Mouse (Mus musculus) lung, postnatal 10 days (tissue): ENCODE results near the gene Sntg2.

Source experiments
- DNase-seq: peaks from one replicate; pipeline ENCODE4 v3.0.0; 2021

Gene Sntg2

GRCm38 (mm10) chr12:30200621-30201020, 172.6 kb downstream of the Sntg2 start:
- no peak for DNase-seq

DNA sequence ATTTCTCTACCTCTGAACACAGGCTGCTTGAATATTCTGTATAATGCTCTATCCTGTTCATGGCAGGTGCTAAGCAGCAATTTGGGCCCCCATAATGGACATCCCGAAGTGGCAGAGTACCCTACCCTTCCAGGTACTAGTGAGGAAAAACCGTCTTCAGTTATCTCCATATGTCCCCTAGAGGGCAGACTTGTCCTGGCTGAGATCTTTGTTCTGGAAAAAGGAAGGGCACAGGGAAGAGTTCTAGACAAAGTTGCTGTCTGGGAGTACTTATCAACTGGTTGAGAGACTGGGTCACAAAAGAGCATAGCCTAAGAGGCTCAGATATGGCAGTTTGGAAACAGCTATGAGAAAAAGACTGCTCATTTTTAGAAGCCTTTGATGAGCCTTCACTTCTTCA, 173.4 kb downstream of the Sntg2 start:
- peak; percentile 65 for DNase-seq

DNA sequence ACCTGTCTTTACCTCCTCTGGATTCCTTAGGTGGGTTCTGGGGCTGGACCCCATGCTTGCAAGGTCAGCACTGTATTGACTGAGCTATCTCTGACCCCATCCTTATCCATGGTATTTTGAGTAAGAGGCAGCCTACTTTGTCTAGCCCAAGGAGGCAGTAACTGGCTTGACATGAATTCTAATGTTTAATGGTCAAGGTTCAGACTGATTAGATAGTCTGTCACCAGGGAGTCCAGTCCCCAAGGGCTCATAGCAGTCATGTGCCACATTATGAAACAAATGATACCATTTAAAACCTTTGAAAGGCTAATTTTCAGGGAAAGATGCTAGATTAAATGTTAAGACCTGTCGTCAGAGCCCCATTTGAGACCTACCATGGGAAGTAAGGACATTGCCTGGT, 174.9 kb downstream of the Sntg2 start:
- DNase-seq = no peak

DNA sequence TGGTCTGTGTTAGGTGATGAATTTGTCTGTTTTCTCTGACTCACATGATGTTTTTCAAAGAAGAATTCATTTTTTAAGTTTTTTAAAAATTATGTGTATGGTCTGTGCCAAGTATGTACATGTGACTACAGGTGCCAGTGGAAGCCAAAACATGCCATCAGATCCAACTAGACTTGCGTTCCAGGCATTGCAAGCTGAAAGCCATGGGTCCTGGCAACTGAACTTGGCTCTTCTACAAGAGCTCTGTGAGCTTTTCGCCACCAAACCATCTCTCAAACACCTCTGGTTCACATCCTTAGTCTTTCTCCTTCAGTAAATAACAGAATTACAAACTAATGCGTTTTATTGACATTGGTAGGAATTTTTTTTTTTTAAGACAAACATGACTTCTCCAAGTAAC, 191.5 kb downstream of the Sntg2 start:
- DNase-seq = no peak

DNA sequence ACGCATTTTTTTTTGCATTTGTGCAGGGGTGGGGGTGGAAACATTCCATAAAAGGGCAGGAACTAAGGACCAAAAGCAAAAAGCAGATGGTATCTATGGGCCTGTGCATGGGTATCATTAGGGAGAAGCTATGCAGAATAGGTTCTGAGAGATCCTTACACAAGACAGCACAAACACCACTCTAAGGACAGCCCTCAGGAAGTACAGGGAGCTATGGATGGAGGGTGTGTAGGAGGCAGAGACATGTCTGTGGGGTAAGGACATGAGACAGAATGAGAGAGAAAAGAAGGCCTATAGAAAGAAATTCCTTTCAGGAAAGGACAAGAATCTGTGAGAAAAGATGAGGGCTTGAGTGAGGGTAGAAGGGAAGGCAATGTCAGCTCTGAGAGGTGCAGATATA, 193.6 kb downstream of the Sntg2 start:
- no peak for DNase-seq

GRCm38 (mm10) chr12:30177966-30178365, 195.2 kb downstream of the Sntg2 start:
- no peak for DNase-seq

GRCm38 (mm10) chr12:30177529-30177928, 195.6 kb downstream of the Sntg2 start:
- peak; percentile 16 for DNase-seq

DNA sequence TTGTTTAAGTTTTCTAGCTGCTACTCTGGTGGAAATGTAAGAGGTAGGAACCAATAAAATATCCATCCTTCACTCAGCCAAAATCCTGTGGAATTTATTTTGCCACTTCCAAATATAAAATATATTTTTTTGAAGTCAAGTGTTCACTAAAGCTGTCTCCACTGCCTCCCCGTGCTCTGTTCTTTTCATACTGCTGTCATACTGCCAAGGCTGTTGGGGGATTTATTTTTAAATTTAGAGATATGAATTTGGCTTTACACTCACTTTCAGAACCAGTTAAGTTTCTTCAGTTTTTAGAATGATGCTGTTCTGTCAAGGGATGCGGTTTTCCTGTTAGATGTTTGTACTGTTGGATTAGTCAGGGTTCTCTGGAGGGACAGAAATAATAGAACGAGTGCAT, 204.7 kb downstream of the Sntg2 start:
- DNase-seq = no peak

- no peak for DNase-seq
Measured at GRCm38 (mm10) chr12:30164538-30164937, 208.6 kb downstream of the Sntg2 start.

GRCm38 (mm10) chr12:30164005-30164404, 209.2 kb downstream of the Sntg2 start:
- DNase-seq = no peak

DNA sequence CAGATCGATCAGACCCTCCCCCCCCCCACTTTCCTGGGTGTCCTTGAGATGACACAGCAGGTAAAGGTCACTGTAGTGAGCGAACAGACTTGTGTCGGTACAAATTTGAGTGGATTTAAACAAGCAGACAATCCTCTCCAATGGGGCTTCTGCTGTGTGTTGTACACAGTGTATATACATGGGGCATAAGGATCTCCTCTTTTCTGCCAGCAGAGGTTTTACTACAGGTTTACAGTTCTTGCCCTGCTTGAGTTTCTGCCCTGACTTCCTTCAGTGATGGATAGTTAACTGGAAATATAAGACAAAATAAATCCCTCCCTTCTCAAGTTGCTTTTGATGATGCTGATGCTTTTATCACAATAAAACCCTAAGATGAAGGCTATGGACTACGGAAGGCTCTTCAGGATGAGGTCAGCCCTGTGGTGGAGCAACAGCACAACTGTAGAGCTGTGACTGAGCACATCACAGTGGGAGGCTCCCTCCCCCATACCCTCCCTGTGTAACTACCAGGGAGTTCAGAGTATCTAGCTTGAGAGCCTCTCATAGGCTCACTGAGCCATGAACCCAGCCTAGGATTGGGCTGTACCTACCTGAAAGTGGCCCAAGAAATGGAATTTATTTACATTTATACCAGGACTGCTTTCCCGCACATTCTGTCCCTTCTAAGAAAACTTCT, 211.3 kb downstream of the Sntg2 start:
- DNase-seq = no peak

GRCm38 (mm10) chr12:30160475-30160874, 212.7 kb downstream of the Sntg2 start:
- DNase-seq = peak; percentile 50

DNA sequence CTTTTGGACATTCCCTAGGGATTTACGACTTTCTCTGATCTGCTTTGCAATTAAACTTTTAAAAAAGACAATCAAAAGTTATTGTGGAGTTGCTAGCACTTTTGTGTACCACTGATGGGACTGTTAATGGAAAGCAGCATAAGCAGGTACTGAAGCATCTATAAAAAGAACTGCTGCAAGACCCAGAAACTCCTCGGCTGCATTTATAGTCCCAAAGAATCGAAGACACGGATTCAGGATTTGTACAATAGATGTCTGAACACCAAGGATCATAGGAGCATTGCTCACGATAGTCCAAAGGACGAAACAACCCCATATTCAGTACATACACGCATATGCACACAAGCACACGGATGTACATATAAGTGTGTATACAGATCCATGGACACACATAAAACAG, 213.4 kb downstream of the Sntg2 start:
- no peak for DNase-seq

- DNase-seq = no peak
Measured at GRCm38 (mm10) chr12:30154079-30154673, 219.0 kb downstream of the Sntg2 start.

- DNase-seq = peak; percentile 59
Measured at GRCm38 (mm10) chr12:30142085-30142484, 231.1 kb downstream of the Sntg2 start.

- no peak for DNase-seq
Measured at GRCm38 (mm10) chr12:30132524-30132923, 240.7 kb downstream of the Sntg2 start, which contains the start of gene Tpo. TSS of gene Tpo (minus strand) at chr12:30132624.

DNA sequence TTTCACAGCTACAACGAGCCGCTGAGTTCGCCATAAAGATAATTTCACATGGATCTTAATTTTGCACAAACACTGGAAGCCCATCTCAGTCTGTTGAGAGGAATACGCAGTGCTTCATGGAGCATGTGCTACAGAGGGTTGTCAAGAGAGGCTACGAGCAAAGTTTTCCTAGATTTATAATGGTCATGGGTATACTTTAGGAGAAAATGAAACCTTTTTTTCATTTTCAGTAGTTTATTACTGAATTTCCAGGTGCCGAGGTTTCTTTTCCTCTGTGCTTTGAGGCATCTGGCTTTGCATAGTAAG, 243.8 kb downstream of the Sntg2 start:
- no peak for DNase-seq

DNA sequence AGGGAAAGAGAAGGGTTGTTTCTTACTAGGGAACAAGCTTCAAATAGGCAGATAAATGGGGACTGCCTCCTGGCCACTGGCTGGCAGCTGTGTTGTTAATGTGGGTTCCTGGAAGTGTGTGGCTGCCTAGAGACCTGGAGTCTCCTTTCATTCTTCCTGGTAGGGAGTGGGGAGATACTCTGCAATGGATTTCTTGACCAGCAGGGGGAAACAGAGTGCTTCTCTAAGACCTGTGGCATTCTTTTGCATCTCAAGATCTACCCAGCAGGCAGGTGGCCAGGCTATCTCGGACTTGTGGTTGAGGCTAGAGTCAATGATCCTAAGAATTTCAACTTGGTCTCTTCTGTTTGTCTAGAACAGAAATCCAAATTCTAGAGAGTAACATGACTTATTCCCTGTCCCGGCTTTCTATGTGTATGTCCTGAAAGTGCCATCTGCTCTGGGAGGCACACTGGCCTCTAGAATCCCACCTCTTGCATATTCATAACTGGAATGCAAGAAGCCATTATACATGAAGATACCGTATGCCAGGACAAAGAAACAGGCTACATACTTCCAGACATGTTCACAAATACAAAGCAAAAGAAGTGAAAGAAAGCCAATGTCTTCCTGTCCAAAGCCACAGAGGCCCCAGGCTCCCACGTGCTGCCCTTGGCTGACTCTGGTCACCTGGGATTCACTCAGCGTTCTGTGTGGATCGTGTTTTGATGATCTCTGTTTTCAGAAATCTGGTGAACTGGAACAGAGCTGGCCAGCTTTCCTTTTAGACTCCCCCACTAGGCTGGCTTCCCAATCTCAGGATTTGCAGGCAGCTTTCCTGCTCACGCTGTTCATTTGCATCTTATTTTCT, 244.4 kb downstream of the Sntg2 start:
- DNase-seq = peak; percentile 79
